Mouse (Mus musculus): ENCODE results near the gene Rgs10.

GRCm38 (mm10) chr7:128369366-128369765 lies 49.2 kb downstream of the Rgs10 start:
- TF ChIP-seq CTCF (conservative IDR thresholded peaks at IDR 0.05; ENCODE audit: insufficient read depth, insufficient read length, low read depth, low read length): no peak
- TF ChIP-seq POLR2A (IDR thresholded peaks at IDR 0.05; ENCODE audit: low read depth, low read length): no peak
